Mouse (Mus musculus): Measurements from ENCODE around the gene Brd3.

DNA sequence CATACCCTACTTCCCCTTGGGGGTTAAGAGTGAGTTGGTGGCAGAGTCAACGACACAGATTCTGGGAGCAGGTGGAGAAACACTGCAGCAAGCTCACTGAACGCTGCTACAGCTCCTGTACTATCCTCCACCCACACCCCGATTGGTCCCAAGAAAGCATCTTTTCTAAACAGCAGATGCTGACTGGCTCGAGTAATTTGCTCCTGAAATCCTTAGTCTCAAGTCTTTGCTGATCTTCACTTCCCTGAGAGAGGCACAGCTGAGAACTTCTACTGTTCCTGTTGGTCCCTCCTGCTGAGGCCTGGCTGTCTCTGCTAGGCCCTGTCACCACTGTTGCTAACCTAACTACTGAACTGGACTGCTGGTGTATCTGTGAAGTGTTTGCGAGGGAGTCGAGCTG, 37.2 kb upstream of the Brd3 start:
- no peak for TF ChIP-seq CTCF (IDR thresholded peaks at IDR 0.05; ENCODE audit: control insufficient read depth, insufficient read depth, low read length)
- no peak for TF ChIP-seq POLR2A (IDR thresholded peaks at IDR 0.05; ENCODE audit: borderline replicate concordance, control insufficient read depth, low read depth, low read length)
